In genomic region chr13:112119611-112120041, GRCm38 (mm10) we compare ENCODE assay signal across 8 mouse cellular contexts.
A peak's percentile ranks its signal among the peaks of the same experiment; 100 is the strongest.
DNase-seq lines count a peak whose midpoint lies in the region; ATAC-seq lines count a peak whose summit lies in the region.

No protein-coding gene starts in this region.

- no peaks in the 10 kb centered on the region for H3K36me3 ChIP-seq in forebrain, embryonic 14.5 days (ENCODE audit: control insufficient read depth, insufficient read depth, low read length)
- no peaks in the 10 kb centered on the region for H3K36me3 ChIP-seq in forebrain, embryonic 12.5 days (replicated peaks)
- H3K36me3 ChIP-seq in midbrain, embryonic 15.5 days (replicated peaks) = no peaks in the 10 kb centered on the region
- no peaks in the 10 kb centered on the region for H3K36me3 ChIP-seq in midbrain, embryonic 16.5 days (ENCODE audit: control insufficient read depth, insufficient read depth, low read length)
- H3K36me3 ChIP-seq in limb, embryonic 15.5 days = no peaks in the 10 kb centered on the region

- no peak overlapping the region for H3K4me3 ChIP-seq in forebrain, embryonic 14.5 days (ENCODE audit: low read depth, low read length)
- H3K4me3 ChIP-seq in forebrain, embryonic 12.5 days (replicated peaks) = no peak overlapping the region
- no peak overlapping the region for H3K4me3 ChIP-seq in midbrain, embryonic 15.5 days
- H3K4me3 ChIP-seq in midbrain, embryonic 16.5 days (ENCODE audit: low read depth, low read length) = no peak overlapping the region
- no peak overlapping the region for H3K4me3 ChIP-seq in limb, embryonic 15.5 days

- 10% methylated on average over 11 of the region's 11 CpGs for WGBS in forebrain, embryonic 14.5 days
- 47% methylated on average over 11 of the region's 11 CpGs for WGBS in forebrain, embryonic 12.5 days
- WGBS in midbrain, embryonic 15.5 days = 57% methylated on average over 11 of the region's 11 CpGs
- WGBS in midbrain, embryonic 16.5 days = 48% methylated on average over 11 of the region's 11 CpGs
- WGBS in limb, embryonic 15.5 days = 27% methylated on average over 11 of the region's 11 CpGs

- H3K4me1 ChIP-seq in forebrain, embryonic 14.5 days (ENCODE audit: control insufficient read depth, insufficient read depth, low read length) = peaks cover 13% of the 10 kb centered on the region
- H3K4me1 ChIP-seq in forebrain, embryonic 12.5 days = peaks cover 13% of the 10 kb centered on the region
- H3K4me1 ChIP-seq in midbrain, embryonic 15.5 days = no peaks in the 10 kb centered on the region
- H3K4me1 ChIP-seq in midbrain, embryonic 16.5 days (ENCODE audit: control insufficient read depth, insufficient read depth, low read length) = no peaks in the 10 kb centered on the region; the same call in 1 of the 2 replicates
- peaks cover 37% of the 10 kb centered on the region for H3K4me1 ChIP-seq in limb, embryonic 15.5 days

- DNase-seq in forebrain, embryonic 14.5 days (ENCODE audit: low spot score) = peak; percentile 85
- DNase-seq in kidney, adult 11 months = peak; percentile 70
- no peak for DNase-seq in cerebellum, adult 11-12 months
- no peak for DNase-seq in ovary, postnatal 10 days (ENCODE audit: low spot score)

- no peaks in the 10 kb centered on the region for H3K27me3 ChIP-seq in forebrain, embryonic 14.5 days (replicated peaks; ENCODE audit: control insufficient read depth, insufficient read depth, low read length)
- H3K27me3 ChIP-seq in forebrain, embryonic 12.5 days = no peaks in the 10 kb centered on the region
- no peaks in the 10 kb centered on the region for H3K27me3 ChIP-seq in midbrain, embryonic 15.5 days (replicated peaks)
- no peaks in the 10 kb centered on the region for H3K27me3 ChIP-seq in midbrain, embryonic 16.5 days (ENCODE audit: control insufficient read depth, insufficient read depth, low read depth, low read length)
- H3K27me3 ChIP-seq in limb, embryonic 15.5 days = no peaks in the 10 kb centered on the region

- H3K9me3 ChIP-seq in forebrain, embryonic 14.5 days (replicated peaks; ENCODE audit: control insufficient read depth, low read length) = no peaks in the 10 kb centered on the region
- H3K9me3 ChIP-seq in forebrain, embryonic 12.5 days = no peaks in the 10 kb centered on the region
- H3K9me3 ChIP-seq in midbrain, embryonic 15.5 days = no peaks in the 10 kb centered on the region
- H3K9me3 ChIP-seq in midbrain, embryonic 16.5 days (replicated peaks; ENCODE audit: control insufficient read depth, low read length, poor library complexity, severe bottlenecking) = no peaks in the 10 kb centered on the region
- no peaks in the 10 kb centered on the region for H3K9me3 ChIP-seq in limb, embryonic 15.5 days

- H3K4me2 ChIP-seq in forebrain, embryonic 14.5 days (ENCODE audit: low read length) = peak overlapping the region; percentile 19; the same call in 1 of the 2 replicates
- H3K4me2 ChIP-seq in forebrain, embryonic 12.5 days = no peak overlapping the region
- no peak overlapping the region for H3K4me2 ChIP-seq in midbrain, embryonic 15.5 days
- no peak overlapping the region for H3K4me2 ChIP-seq in midbrain, embryonic 16.5 days (ENCODE audit: low read length)
- 0 out of 2 replicates have a peak overlapping the region, but pooled peaks have one; percentile 19 for H3K4me2 ChIP-seq in limb, embryonic 15.5 days

- ATAC-seq in forebrain, embryonic 14.5 days = peak; percentile 90
- no peak; the same call in 1 of the 2 replicates for ATAC-seq in forebrain, embryonic 12.5 days (ENCODE audit: low FRiP score)
- 0 out of 2 replicates have a peak, but pooled peaks have one; percentile 45 for ATAC-seq in midbrain, embryonic 15.5 days (replicated peaks)
- no peak for ATAC-seq in midbrain, embryonic 16.5 days
- ATAC-seq in limb, embryonic 15.5 days (ENCODE audit: insufficient number of reproducible peaks, low FRiP score, low TSS enrichment, low read depth) = no peak

- no peak overlapping the region for H3K27ac ChIP-seq in forebrain, embryonic 14.5 days (ENCODE audit: low read depth, low read length)
- H3K27ac ChIP-seq in forebrain, embryonic 12.5 days = no peak overlapping the region
- H3K27ac ChIP-seq in midbrain, embryonic 15.5 days = no peak overlapping the region
- no peak overlapping the region for H3K27ac ChIP-seq in midbrain, embryonic 16.5 days (ENCODE audit: low read length)
- H3K27ac ChIP-seq in limb, embryonic 15.5 days = peak overlapping the region; percentile 44; the same call in 1 of the 2 replicates

- H3K9ac ChIP-seq in forebrain, embryonic 14.5 days (ENCODE audit: low read length) = no peak overlapping the region
- no peak overlapping the region for H3K9ac ChIP-seq in forebrain, embryonic 12.5 days
- no peak overlapping the region for H3K9ac ChIP-seq in midbrain, embryonic 15.5 days
- no peak overlapping the region for H3K9ac ChIP-seq in midbrain, embryonic 16.5 days (ENCODE audit: low read depth, low read length)
- no peak overlapping the region for H3K9ac ChIP-seq in limb, embryonic 15.5 days

Comparison
In these comparisons a context has a peak if more than half of its experiments do, and no peak if none do; other contexts are left out.
1. ATAC-seq: peak in forebrain, embryonic 14.5 days (single experiment) and midbrain, embryonic 15.5 days (single experiment); none in forebrain, embryonic 12.5 days (single experiment), midbrain, embryonic 16.5 days (single experiment) and limb, embryonic 15.5 days (single experiment).
2. H3K4me2 ChIP-seq: peak in forebrain, embryonic 14.5 days (single experiment) and limb, embryonic 15.5 days (single experiment); none in forebrain, embryonic 12.5 days (single experiment), midbrain, embryonic 15.5 days (single experiment) and midbrain, embryonic 16.5 days (single experiment).
3. DNase-seq: peak in forebrain, embryonic 14.5 days (single experiment) and kidney, adult 11 months (single experiment); none in cerebellum, adult 11-12 months (single experiment) and ovary, postnatal 10 days (single experiment).